Mouse (Mus musculus) neural tube, embryonic 11.5 days (tissue): Measurements from ENCODE around the gene Smim4. TPM values are rescaled to one million over a fixed set of nuclear protein-coding genes. Genes with fewer than 3 reads are reported as not detected.
A peak's percentile ranks its signal among the peaks of the same experiment; 100 is the strongest.

Source experiments
- ATAC-seq: fragments of 200-750 bp; cut with Nextera tagmentation; 2 replicates; pipeline ENCODE4 v1.8.0; 2017; ENCODE audit warnings: moderate number of reproducible peaks, mild to moderate bottlenecking, moderate TSS enrichment, moderate library complexity; ENCODE audit not compliant: insufficient read depth, low FRiP score, low TSS enrichment
- DNase-seq: peaks from one replicate; pipeline ENCODE4 v3.0.0-alpha.2; 2015; ENCODE audit warnings: low spot score
- H3K27ac ChIP-seq: fragments of 300-500 bp; sonication (generic); 2 replicates; pipeline ENCODE4 v1.5.1; 2014; ENCODE audit warnings: low read depth, mild to moderate bottlenecking, low read length
- H3K27me3 ChIP-seq: fragments of 300-500 bp; sonication (generic); 2 replicates; pipeline ENCODE4 v1.6.1; 2014; ENCODE audit warnings: mild to moderate bottlenecking, low read length, mixed read lengths; ENCODE audit not compliant: control insufficient read depth, insufficient read depth
- H3K36me3 ChIP-seq: fragments of 300-500 bp; sonication (generic); 2 replicates; pipeline ENCODE4 v1.6.1; 2014; ENCODE audit warnings: mild to moderate bottlenecking, low read length, moderate library complexity, mixed read lengths; ENCODE audit not compliant: control insufficient read depth, insufficient read depth
- H3K4me1 ChIP-seq: fragments of 300-500 bp; sonication (generic); 2 replicates; pipeline ENCODE4 v1.6.1; 2014; ENCODE audit warnings: low read length, mixed read lengths; ENCODE audit not compliant: control insufficient read depth, insufficient read depth
- H3K4me2 ChIP-seq: fragments of 300-500 bp; sonication (generic); 2 replicates; pipeline ENCODE4 v1.6.1; 2014; ENCODE audit warnings: low read depth, mild to moderate bottlenecking, moderate library complexity
- H3K4me3 ChIP-seq: fragments of 300-500 bp; sonication (generic); 2 replicates; pipeline ENCODE4 v1.5.1; 2014; ENCODE audit warnings: low read depth, low read length
- H3K9ac ChIP-seq: fragments of 300-500 bp; sonication (generic); 2 replicates; pipeline ENCODE4 v1.6.1; 2014; ENCODE audit warnings: mild to moderate bottlenecking, low read length
- H3K9me3 ChIP-seq: fragments of 300-500 bp; sonication (generic); 2 replicates; pipeline ENCODE4 v1.6.1; 2016; ENCODE audit warnings: low read length; ENCODE audit not compliant: control insufficient read depth
- WGBS: fragments of 180-500 bp; shearing (Covaris S2); extraction: QIAGEN DNeasy Blood & Tissue Kit; methylation state at CpG from one replicate; pipeline ENCODE4 v1.1.7; 2014; 5-methylcytosine and 5-hydroxymethylcytosine counted together
- polyA plus RNA-seq: library from polyadenylated mRNA; unstranded; fragments of >200 nt; fragmentation: Nextera tagmentation; extraction: Ambion mirVana; gene quantifications from 2 replicates; pipeline ENCODE4 v1.2.1, GENCODE M21; 2014

Smim4 gene
- polyA plus RNA-seq: 58.9 and 62.5 TPM in 2 replicates

DNA sequence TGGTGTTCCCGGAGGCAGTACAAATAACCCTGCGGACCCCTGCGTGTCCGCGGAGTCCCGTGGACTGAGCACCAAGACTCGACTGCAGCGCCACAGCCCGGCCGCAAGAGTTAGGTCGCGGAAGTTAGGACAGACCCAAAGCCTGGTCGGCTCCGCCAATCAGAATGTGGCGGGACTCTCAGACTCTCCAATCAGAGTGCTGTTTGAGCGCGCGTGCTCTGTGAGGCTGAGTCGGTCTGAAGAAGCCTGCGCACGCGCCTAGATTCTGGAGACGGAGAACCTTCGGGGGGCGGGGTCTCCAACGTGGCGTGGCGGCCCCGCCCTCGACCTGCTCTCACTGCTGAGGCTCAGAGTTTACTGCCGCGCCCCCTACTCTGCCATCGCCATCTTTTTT, at the start of gene Smim4:
Gene Smim4 (minus strand): TSS at position 131 of the 394 bp plus-strand sequence.
- DNase-seq (peak; percentile 100), ATAC-seq (peak; percentile 92)
- Histone ChIP-seq H3K4me2 (peak within 1 kb of the TSS; percentile 80), H3K36me3 (no peaks in the 10 kb centered on the region; the same call in 1 of the 2 replicates), H3K9me3 (no peaks in the 10 kb centered on the region), H3K27me3 (no peaks in the 10 kb centered on the region), H3K4me3 (peak within 1 kb of the TSS; percentile 69), H3K4me1 (peaks cover 22% of the 10 kb centered on the region), H3K27ac (peak within 1 kb of the TSS; percentile 63), H3K9ac (peak within 1 kb of the TSS; percentile 72)
- 0% methylated on average over 33 of the region's 33 CpGs for WGBS

DNA sequence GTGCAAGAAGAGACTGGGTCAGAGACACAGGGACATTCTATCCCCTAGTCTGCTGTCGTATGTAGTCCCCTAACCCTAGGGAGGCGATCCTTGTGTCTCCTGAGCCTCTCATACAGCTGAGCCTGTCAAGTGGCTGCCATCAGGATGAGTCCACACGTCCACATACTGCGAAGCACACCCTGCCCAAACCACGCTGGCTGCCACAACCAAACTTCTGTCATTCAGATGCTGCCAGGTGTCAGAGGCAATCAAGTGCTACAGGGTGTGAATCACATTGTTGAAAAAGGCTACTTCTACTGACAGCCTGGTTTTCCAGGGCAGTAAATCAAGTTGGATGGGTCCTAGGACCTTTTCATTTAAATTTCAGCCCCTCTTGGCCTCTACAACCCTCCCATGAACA, 49.0 kb upstream of the Smim4 start:
- Histone ChIP-seq H3K4me2 (no peak overlapping the region), H3K9me3 (no peaks in the 10 kb centered on the region), H3K27me3 (no peaks in the 10 kb centered on the region), H3K9ac (no peak overlapping the region), H3K36me3 (peaks cover 68% of the 10 kb centered on the region), H3K27ac (no peak overlapping the region), H3K4me1 (no peaks in the 10 kb centered on the region), H3K4me3 (no peak overlapping the region)
- WGBS: 90% methylated on average over 5 of the region's 5 CpGs
- ATAC-seq (no peak), DNase-seq (no peak)

DNA sequence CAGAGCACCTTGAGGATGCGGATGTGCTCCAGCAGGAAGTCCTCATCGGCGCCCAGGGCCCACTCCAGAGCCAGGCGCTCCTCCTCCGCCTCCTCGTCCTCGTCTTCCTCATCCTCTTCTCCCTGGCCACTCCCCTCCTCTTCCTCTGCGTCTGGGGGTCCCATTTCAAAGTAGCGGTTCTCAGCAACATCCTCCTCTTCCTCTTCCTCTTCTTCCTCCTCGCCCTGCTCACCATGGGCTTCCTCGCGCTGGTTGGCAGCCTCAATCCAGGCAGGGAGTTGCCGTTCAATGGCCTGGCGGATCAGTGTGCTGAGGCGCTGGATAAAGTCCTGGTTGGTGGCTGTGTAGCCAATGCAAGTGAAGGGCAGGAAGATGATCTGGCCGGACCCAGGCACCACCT, 48.5 kb upstream of the Smim4 start:
- Histone ChIP-seq H3K4me2 (no peak overlapping the region), H3K9ac (no peak overlapping the region), H3K9me3 (no peaks in the 10 kb centered on the region), H3K27ac (no peak overlapping the region), H3K27me3 (no peaks in the 10 kb centered on the region), H3K4me1 (no peaks in the 10 kb centered on the region), H3K4me3 (no peak overlapping the region), H3K36me3 (peaks cover 68% of the 10 kb centered on the region)
- WGBS: 95% methylated on average over 16 of the region's 16 CpGs
- ATAC-seq (no peak), DNase-seq (no peak)

DNA sequence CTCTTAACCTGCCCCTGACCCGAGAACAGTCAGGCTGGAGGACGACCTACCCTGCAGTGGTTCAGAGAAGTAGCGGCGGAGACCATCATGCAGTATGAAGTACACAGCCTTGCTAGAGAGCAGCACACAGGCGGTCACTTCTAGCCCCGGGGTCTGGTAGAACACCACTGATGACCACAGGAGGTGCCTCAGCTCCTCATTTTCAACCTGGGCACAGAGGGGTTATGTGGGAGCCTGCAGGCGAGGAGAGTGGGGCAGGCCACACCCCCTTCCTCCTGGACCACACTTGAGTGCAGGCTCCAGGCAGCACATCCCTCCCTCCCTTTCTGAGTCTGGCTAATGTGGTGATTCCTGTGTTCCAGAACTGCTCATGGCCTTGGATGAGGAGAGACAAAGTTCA, 44.8 kb upstream of the Smim4 start:
- no peaks in the 10 kb centered on the region for H3K27me3 ChIP-seq
- no peaks in the 10 kb centered on the region for H3K4me1 ChIP-seq
- ATAC-seq (no peak), DNase-seq (no peak)
- H3K27ac ChIP-seq: no peak overlapping the region
- no peaks in the 10 kb centered on the region for H3K9me3 ChIP-seq
- H3K4me3 ChIP-seq: no peak overlapping the region
- WGBS: 94% methylated on average over 7 of the region's 7 CpGs
- peaks cover 64% of the 10 kb centered on the region for H3K36me3 ChIP-seq
- H3K9ac ChIP-seq: no peak overlapping the region
- no peak overlapping the region for H3K4me2 ChIP-seq

DNA sequence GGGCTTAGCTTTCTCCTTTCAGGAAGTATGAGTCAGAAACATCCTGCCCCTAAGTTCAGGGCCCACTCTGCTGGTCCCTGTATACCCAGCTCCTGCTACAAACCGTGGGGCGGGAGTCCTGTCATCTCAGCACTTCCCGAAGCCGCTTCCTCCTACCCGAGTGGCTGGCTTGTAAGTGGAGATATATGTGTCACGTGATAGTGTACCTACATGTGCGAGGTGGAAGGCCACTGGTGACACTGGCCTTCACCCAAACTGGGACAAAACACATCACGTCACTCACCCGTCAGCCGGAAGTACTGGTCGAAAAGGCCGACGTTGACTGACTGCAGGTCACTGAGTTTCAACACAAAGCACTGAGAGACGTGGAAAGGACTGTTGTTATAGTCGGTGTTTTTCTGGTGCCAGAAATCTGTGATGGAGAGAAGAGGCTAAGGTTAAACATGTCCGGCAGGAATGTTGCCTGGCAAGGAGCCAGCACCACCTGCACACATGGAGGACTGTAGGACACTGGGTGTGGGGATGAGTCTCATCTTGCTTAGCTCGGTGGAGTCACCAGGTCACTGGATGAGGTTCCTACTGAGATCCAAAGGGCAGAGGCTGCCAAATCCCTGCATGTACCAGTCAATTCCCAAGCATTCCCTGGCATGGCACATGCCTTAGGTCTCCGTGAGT, 44.2 kb upstream of the Smim4 start:
- no peaks in the 10 kb centered on the region for H3K27me3 ChIP-seq
- no peaks in the 10 kb centered on the region for H3K9me3 ChIP-seq
- DNase-seq: no peak
- no peak overlapping the region for H3K9ac ChIP-seq
- no peak overlapping the region for H3K27ac ChIP-seq
- ATAC-seq: no peak
- peaks cover 64% of the 10 kb centered on the region for H3K36me3 ChIP-seq
- no peaks in the 10 kb centered on the region for H3K4me1 ChIP-seq
- 91% methylated on average over 18 of the region's 18 CpGs for WGBS
- H3K4me3 ChIP-seq: no peak overlapping the region
- no peak overlapping the region for H3K4me2 ChIP-seq

DNA sequence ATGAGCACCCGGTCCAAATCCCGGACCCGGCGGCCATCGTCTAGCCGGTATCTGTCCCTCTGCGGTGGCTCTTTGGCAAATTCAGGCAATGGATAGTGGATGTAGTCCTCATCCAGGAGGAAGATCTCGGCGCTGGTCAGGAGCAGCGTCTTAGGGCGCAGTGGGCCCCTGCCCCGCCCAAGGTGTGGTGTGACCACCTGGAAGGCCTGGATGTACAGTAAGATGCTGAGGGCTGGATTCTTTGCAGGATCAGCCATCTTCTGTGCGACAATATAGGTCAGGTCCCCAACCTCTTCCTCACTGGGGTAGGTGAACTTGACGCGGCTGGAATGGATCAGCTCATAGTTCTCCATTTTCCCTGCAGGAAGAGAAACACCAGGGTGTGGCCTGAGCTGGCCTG, 43.1 kb upstream of the Smim4 start:
- 96% methylated on average over 15 of the region's 15 CpGs for WGBS
- no peak overlapping the region for H3K9ac ChIP-seq
- no peak overlapping the region for H3K4me3 ChIP-seq
- DNase-seq: no peak
- no peak overlapping the region for H3K27ac ChIP-seq
- H3K4me1 ChIP-seq: no peaks in the 10 kb centered on the region
- peaks cover 53% of the 10 kb centered on the region for H3K36me3 ChIP-seq
- no peaks in the 10 kb centered on the region for H3K9me3 ChIP-seq
- H3K4me2 ChIP-seq: no peak overlapping the region
- ATAC-seq: no peak
- H3K27me3 ChIP-seq: no peaks in the 10 kb centered on the region

DNA sequence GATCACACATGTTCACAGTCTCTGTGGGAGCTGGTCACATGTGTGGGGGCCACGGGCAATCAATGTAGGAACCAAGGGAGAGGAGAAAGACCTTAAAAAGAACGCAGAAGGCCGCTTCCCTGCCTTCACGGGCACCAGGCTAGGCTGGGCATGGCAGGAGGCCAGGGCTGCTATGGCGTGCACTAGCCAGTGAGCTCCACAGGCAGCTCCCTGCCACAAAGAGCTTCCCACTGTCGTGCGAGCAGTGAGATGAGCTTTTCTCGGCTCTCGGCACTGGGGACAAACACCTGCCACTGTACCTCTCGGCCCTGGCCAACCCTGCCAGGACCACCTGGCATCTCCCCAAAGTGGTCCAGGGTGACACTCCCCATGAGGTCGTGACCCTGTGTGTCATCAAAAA, 42.6 kb upstream of the Smim4 start:
- no peak for ATAC-seq
- H3K27ac ChIP-seq: no peak overlapping the region
- no peaks in the 10 kb centered on the region for H3K9me3 ChIP-seq
- DNase-seq: no peak
- no peaks in the 10 kb centered on the region for H3K27me3 ChIP-seq
- no peak overlapping the region for H3K9ac ChIP-seq
- WGBS: 86% methylated on average over 11 of the region's 11 CpGs
- H3K36me3 ChIP-seq: peaks cover 48% of the 10 kb centered on the region
- no peak overlapping the region for H3K4me3 ChIP-seq
- no peaks in the 10 kb centered on the region for H3K4me1 ChIP-seq
- no peak overlapping the region for H3K4me2 ChIP-seq

DNA sequence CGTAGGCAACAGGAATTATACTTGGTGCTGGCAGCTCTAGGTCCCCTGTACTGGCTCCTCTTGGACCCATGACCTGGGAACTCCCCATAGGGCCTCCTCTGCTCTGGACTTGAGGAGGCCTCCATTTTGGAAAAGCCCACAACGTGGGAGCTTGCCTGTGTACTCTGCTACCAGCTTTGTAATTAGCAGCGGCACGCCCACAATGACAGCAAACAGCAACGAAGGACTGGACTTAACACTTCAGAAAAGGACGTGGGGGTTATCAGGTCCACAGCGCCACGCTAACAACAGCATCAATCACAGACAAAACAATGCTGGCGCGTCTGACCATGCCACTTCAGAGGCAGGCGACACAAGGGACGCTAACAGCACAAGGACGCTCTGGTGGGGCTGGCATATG, 42.2 kb upstream of the Smim4 start:
- Histone ChIP-seq H3K4me3 (no peak overlapping the region), H3K27me3 (no peaks in the 10 kb centered on the region), H3K9me3 (no peaks in the 10 kb centered on the region), H3K4me1 (no peaks in the 10 kb centered on the region), H3K9ac (no peak overlapping the region), H3K27ac (no peak overlapping the region), H3K4me2 (no peak overlapping the region), H3K36me3 (peaks cover 44% of the 10 kb centered on the region)
- WGBS: 86% methylated on average over 13 of the region's 13 CpGs
- ATAC-seq (no peak), DNase-seq (no peak)

DNA sequence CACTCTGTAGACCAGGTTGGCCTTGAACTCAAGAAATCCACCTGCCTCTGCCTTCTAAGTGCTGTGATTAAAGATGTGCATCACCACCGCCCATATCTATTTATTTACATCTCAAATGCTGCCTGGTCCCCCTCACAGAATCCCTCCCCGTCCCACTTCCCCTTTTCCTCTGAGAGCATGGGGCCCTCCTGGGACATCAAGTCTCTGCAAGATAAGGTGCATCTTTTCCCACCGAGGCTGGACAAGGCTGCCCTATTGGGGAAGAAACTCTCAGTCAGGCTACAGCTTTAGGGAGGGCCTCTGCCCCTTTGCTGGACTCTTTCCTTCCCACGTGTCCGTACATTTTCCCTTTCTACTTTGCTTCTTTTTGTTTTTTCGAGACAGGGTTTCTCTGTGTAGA, 40.8 kb upstream of the Smim4 start:
- DNase-seq: no peak
- 84% methylated on average over 6 of the region's 6 CpGs for WGBS
- ATAC-seq: no peak
- H3K36me3 ChIP-seq: peaks cover 34% of the 10 kb centered on the region
- no peaks in the 10 kb centered on the region for H3K9me3 ChIP-seq
- no peak overlapping the region for H3K9ac ChIP-seq
- H3K4me2 ChIP-seq: no peak overlapping the region
- H3K27me3 ChIP-seq: no peaks in the 10 kb centered on the region
- H3K27ac ChIP-seq: no peak overlapping the region
- H3K4me1 ChIP-seq: no peaks in the 10 kb centered on the region
- H3K4me3 ChIP-seq: no peak overlapping the region
